Mouse (Mus musculus) regulatory T cell (primary cell): ENCODE data around the gene Inpp5f.

Experiments used
- in situ Hi-C: fragments of 300-600 bp; cut with MboI, MseI; formaldehyde crosslinking; loops from one replicate; pipeline ENCODE4 v1.15.1; 2025; ENCODE audit warnings: high pct_unique_total_duplicates

Inpp5f gene

GRCm38 (mm10) chr7:128656970-128657369, 45.8 kb downstream of the Inpp5f start:
- in situ Hi-C loops: no loop called here

DNA sequence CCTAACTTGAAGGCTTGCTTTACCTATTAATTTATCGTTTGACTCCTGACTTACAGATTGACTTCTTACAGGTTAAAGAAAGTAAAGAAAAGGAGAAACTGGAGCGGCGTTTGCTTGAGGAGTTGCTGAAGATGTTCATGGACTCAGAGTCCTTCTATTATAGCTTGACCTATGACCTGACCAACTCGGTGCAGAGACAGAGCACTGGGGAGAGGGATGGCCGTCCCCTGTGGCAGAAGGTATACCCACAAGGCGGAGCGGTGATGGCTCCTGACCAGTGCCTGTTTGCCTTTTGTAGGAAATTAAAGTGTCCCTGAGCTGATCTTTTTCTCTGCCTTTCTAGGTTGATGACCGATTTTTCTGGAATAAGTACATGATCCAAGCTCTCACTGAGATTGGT, 52.8 kb downstream of the Inpp5f start:
- in situ Hi-C loops: no loop called here

DNA sequence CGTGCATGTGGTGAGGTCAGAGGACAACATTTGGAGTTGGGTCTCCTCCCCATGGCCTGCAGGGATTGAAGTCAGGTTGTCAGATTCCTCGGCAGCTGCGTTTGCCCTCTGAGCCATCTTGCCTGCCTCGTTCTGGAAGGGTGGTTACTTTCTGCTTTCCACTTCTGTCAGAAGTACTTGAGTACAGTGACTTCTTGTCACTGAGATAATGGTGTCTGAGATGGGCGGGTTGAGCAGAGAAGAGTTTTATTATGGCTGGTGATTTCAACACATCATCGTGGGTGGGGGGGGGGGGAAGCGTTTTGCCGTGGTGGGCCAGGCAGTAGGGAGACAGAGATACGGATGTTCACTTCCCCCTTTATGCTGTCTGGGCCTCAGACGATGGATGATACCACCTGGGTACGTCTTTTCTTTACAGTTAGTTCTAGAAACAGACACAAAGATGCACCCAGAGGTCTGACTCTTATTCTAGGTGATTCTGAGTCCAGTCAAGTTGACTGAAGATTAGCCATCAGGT, 53.8 kb downstream of the Inpp5f start:
- in situ Hi-C loops: no loop called here

GRCm38 (mm10) chr7:128667788-128668187, 56.7 kb downstream of the Inpp5f start:
- in situ Hi-C loops: no loop called here

GRCm38 (mm10) chr7:128668831-128669230, 57.7 kb downstream of the Inpp5f start:
- in situ Hi-C loops: no loop called here

- in situ Hi-C loops: no loop called here
Measured at GRCm38 (mm10) chr7:128671952-128672351, 60.8 kb downstream of the Inpp5f start.

- in situ Hi-C loops: no loop called here
Measured at GRCm38 (mm10) chr7:128672408-128673010, 61.4 kb downstream of the Inpp5f start.

DNA sequence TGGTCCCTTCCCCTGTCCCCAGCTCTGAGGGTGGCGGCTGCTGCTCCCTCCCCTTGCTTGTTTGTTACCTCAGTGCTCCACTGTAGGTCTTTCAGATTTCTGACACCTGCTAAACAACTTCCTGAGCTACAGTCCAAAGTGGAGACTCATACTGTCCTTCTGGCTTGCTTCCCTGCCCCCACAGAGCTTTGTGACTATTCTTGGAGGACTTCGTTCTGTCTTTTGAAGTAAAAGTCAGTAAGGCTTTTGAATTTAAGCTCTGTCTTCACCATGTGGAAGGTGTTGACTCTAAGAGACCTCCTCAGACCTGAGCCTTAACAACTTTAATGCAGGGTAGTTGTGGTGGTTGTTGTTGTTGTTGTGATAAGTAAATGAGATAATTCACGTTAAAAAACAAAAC, 67.4 kb downstream of the Inpp5f start:
- in situ Hi-C loops: no loop called here

- in situ Hi-C loops: loop anchor here (5.0 kb wide), 1 partner anchor 316 kb away; no protein-coding TSS in a partner anchor
Measured at GRCm38 (mm10) chr7:128687821-128688564, 76.9 kb downstream of the Inpp5f start.

DNA sequence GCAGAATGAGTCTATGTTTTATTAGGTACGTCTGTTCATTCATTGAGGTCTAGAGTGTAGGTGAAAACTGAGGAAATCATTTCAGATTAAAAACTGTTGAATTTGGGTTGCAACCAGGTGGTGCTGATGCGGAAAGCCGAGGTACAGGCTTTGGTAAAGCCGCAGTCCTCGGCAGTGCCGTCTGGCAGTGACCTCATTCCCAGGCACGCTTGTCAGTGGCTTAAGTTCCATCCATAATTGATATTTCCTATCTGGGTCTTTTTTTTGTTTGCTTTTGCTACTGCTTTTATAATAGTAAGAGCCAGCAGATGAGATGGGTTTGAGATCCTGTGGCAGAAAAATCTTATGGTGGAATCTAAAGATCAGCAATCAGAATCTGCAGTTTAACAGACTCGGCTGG, 78.2 kb downstream of the Inpp5f start:
- in situ Hi-C loops: loop anchor here (5.0 kb wide), 1 partner anchor 317 kb away; no protein-coding TSS in a partner anchor

DNA sequence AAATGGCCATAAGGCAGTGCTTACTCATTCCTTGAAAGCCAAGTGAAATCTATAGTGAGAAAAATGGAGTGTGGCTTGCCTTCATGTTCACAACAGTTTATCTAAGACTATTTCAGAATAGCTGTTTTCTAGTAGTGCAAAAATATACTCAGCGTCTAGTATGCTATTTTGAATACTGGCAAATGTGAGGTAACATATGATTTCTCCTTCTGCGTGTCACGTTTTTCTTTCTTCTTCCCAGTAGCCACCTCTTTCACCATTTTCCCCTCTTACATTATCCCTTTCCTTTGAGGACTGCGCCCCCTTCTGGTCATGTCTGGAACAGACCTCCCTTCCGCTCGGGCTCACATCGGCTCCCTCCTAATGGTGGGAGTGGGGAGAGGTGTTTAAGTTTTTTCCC, 78.9 kb downstream of the Inpp5f start:
- in situ Hi-C loops: no loop called here

- in situ Hi-C loops: no loop called here
Measured at GRCm38 (mm10) chr7:128690796-128691195, 79.7 kb downstream of the Inpp5f start.

- in situ Hi-C loops: no loop called here
Measured at GRCm38 (mm10) chr7:128692163-128692562, 81.0 kb downstream of the Inpp5f start.

DNA sequence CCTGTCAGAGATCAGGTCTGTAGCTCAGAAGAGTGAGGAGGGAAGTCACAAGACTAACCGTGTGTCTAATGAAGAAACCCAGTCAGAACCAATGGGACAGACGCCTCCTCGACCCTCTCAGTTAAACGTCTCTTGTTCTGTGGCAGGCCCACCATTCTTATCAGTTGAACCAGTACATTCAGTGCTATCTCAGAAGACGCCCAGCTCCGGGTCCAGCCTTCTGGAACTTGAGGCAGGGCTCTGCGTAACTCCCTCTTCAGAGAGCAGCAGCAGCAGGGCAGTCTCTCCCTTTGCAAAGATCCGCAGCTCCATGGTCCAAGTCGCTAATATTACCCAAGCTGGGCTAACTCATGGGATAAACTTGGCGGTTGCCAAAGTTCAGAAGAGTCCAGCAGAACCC, 83.7 kb downstream of the Inpp5f start:
- in situ Hi-C loops: no loop called here

- in situ Hi-C loops: loop anchor here (5.0 kb wide), 1 partner anchor 248 kb away; no protein-coding TSS in a partner anchor
Measured at GRCm38 (mm10) chr7:128699959-128700358, 88.8 kb downstream of the Inpp5f start.

GRCm38 (mm10) chr7:128705735-128706134, 94.6 kb downstream of the Inpp5f start:
- in situ Hi-C loops: no loop called here

- in situ Hi-C loops: no loop called here
Measured at GRCm38 (mm10) chr7:128717991-128718390, 106.9 kb downstream of the Inpp5f start.

DNA sequence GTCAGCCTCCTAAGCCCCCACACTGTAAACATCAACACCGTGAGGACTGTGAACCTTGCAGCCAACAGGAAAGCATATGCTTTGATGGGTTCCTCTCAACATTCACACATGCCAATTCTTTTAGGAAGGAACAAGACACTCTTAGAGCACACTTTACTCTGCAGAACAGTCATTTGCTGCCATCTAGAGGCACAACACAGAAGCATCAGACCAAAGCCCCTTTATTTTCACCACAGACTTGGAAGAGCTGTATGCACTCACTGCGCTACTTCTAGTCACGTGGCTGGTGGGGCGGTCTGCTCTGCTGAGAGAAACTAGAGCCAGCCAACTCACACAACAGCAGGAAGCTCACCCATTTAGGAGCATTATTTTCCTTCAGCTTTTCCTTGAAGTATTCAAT, 113.6 kb downstream of the Inpp5f start:
- in situ Hi-C loops: no loop called here

DNA sequence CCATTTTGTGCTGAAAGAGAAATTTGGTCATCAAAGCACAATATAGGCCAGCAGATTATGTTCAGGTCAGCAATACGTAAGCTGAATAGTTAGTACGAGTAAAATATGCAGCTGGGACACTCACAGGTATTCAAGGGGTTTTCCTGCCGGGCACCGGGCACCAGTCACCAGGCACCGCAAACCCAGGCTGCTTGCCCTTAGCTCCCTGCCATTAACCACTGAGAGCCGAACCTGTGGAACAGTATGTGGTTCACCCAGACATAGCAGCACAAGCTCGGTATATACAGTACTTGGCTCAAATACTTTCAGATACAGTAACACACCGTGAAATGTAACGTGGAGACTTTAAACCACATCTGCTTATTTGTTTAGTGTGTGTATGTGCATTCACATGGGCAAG, 114.1 kb downstream of the Inpp5f start:
- in situ Hi-C loops: no loop called here

DNA sequence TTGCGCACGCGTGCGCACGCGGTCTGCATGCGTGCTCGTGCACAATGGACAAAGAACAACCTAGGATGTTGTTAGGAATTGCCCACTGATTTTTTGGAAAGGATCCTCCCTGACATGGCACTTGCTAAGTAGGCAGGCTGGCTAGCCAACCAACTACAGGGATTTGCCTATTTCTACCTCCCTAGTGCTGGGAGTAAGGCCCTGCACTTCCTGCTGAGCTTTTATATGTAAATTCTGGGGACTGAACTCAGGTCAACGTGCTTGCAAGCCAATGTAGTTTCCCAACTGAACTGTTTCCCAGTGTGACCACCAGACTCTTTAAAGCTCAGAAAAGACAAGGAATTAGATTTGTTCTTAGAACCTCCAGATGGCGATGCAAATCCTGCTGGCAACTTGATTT, 115.9 kb downstream of the Inpp5f start:
- in situ Hi-C loops: no loop called here

DNA sequence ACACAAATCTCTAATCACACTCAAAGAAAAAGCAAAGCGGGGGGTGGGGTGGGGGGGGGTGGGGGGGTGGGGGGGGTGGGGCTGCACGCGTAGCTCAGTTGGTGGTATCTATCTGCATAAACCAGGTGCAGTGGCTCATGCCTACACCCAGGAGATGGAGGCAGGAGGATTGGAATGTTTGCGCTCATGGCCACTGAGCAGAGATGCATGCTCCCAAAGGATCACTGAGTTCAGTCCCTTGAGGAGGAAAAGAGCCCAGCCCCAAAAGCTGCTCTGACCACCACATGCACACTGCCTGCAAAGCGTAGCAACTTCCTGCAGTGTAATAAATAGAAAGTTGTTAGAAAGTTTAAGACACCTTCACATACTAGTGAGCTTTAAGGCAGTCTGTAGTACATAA, 116.6 kb downstream of the Inpp5f start:
- in situ Hi-C loops: no loop called here

DNA sequence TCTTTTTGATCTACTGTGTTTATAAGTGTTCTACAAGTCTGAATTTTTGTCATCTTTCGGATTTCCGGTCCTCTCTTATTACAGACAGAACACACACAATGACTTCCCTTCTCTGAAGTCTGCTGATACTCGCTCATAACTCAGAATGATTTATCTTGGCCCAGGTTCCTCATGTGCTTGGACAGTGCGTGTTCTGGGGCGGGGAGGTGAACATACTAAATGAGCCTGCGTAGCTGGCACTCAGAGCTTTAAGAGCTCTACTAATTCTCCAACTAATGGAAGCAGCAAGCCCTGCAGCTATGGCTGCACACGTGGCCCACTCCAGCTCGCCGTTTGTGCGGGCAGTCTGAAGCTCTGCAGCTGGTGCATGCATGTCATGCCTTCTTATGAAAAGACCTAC, 117.6 kb downstream of the Inpp5f start:
- in situ Hi-C loops: no loop called here

GRCm38 (mm10) chr7:128731585-128731984, 120.5 kb downstream of the Inpp5f start:
- in situ Hi-C loops: no loop called here
